Mouse (Mus musculus) WW6 (cell line): ENCODE results near the gene Cnp.

Experiments
- DNase-seq: peaks from one replicate; pipeline ENCODE4 v3.0.0-alpha.2; 2013; ENCODE audit warnings: low read depth, low spot score

The Cnp gene

GRCm38 (mm10) chr11:100588462-100588861, 13.8 kb downstream of the Cnp start:
- no peak for DNase-seq

GRCm38 (mm10) chr11:100592346-100593046, 17.8 kb downstream of the Cnp start:
- no peak for DNase-seq

- no peak for DNase-seq
These were observed 19.9 kb downstream of the Cnp start for GRCm38 (mm10) chr11:100594608-100595007.

GRCm38 (mm10) chr11:100595533-100595932, 20.8 kb downstream of the Cnp start:
- no peak for DNase-seq

- no peak for DNase-seq
These were observed 23.4 kb downstream of the Cnp start for GRCm38 (mm10) chr11:100598074-100598473.

GRCm38 (mm10) chr11:100601372-100601771, 26.7 kb downstream of the Cnp start:
- DNase-seq: no peak

- no peak for DNase-seq
These were observed 28.5 kb downstream of the Cnp start for GRCm38 (mm10) chr11:100603155-100603554.

- no peak for DNase-seq
These were observed 29.1 kb downstream of the Cnp start for GRCm38 (mm10) chr11:100603813-100604212.

GRCm38 (mm10) chr11:100604321-100605005, 29.8 kb downstream of the Cnp start:
- DNase-seq: no peak

- no peak for DNase-seq
These were observed 30.7 kb downstream of the Cnp start for GRCm38 (mm10) chr11:100605451-100605850.

GRCm38 (mm10) chr11:100607121-100607520, 32.4 kb downstream of the Cnp start:
- no peak for DNase-seq

GRCm38 (mm10) chr11:100608796-100609195, 34.1 kb downstream of the Cnp start:
- DNase-seq: no peak

- DNase-seq: no peak
These were observed 34.8 kb downstream of the Cnp start for GRCm38 (mm10) chr11:100609355-100609996.

- DNase-seq: no peak
These were observed 35.4 kb downstream of the Cnp start for GRCm38 (mm10) chr11:100609997-100610680.

- no peak for DNase-seq
These were observed 36.9 kb downstream of the Cnp start for GRCm38 (mm10) chr11:100611627-100612026.

- DNase-seq: no peak
These were observed 38.5 kb downstream of the Cnp start for GRCm38 (mm10) chr11:100613241-100613640.

- peak; percentile 53 for DNase-seq
These were observed 41.6 kb downstream of the Cnp start for GRCm38 (mm10) chr11:100616332-100616731.

- DNase-seq: peak; percentile 69
These were observed 42.1 kb downstream of the Cnp start for GRCm38 (mm10) chr11:100616836-100617235.

GRCm38 (mm10) chr11:100617480-100617879, 42.8 kb downstream of the Cnp start:
- DNase-seq: no peak

- DNase-seq: peak; percentile 42
These were observed 44.2 kb downstream of the Cnp start, which contains the start of gene Nkiras2 for GRCm38 (mm10) chr11:100618761-100619484. Gene Nkiras2, plus strand, starts transcription at chr11:100619244.

- DNase-seq: peak; percentile 100
These were observed 44.8 kb downstream of the Cnp start for GRCm38 (mm10) chr11:100619485-100619975.
